Mouse (Mus musculus) left cerebral cortex, postnatal 4 days (tissue): ENCODE measurements around the gene Mt4. TPM values are rescaled to one million over a fixed set of nuclear protein-coding genes. Genes with fewer than 3 reads are reported as not detected.
"Not testable (repeated sequence)": the region's sequence is repeated elsewhere in the genome, so short reads cannot be mapped to it uniquely, and the experiment has no call there.

Source experiments
- DNase-seq: peaks from one replicate; pipeline ENCODE4 v3.0.0-alpha.2; 2022
- intact Hi-C: fragments of 180-260 bp; cut with DNase I; formaldehyde crosslinking; loops from one replicate; pipeline ENCODE4 v1.15.1; 2025
- total RNA-seq, 2 experiments: library from RNA; stranded (reverse); gene quantifications; 2 replicates each; pipeline ENCODE4 v1.2.3; 2021

The Mt4 gene
- total RNA-seq, 2 experiments from 2014 or later: not detected

DNA sequence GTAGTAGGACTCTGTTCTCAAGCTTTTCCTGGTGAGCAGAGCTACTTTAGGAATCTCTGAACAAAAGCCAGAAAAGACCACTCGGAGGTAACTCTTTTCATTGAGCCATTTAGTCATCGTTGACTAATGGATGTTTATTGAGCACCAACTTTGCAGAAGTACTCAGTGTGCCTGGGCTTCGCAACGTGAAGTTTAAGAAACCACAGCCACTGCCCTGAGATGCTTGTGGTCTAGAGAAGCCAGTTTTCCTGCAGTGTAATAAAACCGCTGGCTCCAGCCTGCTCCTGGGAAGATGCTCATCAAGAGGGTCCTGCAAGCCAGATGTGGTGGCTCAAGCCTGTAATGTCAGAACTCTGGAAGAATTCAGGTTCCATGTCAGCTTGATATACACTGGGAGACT, 4.9 kb upstream of the Mt4 start:
- intact Hi-C loops: no loop called here
- no peak for DNase-seq

DNA sequence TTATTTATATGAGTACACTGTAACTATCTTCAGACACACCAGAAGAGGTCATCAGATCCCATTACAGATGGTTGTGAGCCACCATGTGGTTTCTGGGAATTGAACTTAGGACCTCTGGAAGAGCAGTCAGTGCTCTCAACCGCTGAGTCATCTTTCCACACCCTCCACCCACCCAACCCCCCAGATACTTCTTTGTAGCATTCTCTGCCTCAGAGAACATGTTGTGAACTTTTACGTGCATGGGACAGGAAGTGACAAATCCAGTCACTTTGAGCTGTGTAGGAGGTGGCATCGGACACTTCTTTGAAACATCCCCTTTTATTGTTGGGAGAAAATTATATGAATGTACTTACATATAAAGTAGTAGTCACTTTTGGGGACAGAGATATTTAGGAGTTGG, 2.4 kb upstream of the Mt4 start:
- intact Hi-C loops, DNase-seq: not testable (repeated sequence)

DNA sequence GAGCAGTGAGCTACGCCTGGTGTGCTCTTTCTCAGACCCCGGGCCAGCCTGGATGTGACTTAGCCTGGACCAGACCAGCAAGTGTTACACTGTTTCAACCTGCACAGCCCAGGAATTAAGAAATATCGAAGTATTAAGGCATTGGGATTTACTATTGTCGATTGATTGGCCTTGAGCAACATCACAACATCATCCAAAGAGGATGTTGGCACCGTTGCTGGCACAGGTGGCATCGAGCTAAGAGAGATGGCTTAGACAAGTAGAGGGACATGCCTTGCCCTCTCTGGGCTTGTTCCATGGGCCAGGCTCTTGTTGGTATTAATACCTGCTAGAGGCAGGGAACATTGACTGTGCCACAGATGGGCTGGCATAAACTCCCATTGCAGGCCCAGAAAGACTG, 1.4 kb upstream of the Mt4 start:
- intact Hi-C loops: no loop called here
- DNase-seq: no peak

DNA sequence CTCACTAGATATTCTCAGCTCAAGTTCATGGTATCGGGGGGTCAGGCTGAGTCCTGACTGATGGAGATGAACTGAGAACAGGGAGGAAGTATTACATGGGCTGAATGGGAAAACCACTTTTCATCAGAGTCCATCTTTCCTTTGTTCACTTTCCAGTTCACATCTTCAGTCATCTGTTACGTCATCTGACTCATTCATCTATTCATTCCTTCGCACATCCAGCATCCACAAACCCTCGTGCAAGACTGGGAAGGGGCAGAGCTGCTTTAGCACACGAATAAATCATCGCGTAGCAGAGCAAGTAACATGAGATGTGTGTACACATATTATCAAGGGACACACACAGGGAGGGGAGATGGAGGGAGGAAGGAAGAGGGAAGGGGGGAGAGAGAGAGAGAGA, 805 bp upstream of the Mt4 start:
- intact Hi-C loops: no loop called here

DNA sequence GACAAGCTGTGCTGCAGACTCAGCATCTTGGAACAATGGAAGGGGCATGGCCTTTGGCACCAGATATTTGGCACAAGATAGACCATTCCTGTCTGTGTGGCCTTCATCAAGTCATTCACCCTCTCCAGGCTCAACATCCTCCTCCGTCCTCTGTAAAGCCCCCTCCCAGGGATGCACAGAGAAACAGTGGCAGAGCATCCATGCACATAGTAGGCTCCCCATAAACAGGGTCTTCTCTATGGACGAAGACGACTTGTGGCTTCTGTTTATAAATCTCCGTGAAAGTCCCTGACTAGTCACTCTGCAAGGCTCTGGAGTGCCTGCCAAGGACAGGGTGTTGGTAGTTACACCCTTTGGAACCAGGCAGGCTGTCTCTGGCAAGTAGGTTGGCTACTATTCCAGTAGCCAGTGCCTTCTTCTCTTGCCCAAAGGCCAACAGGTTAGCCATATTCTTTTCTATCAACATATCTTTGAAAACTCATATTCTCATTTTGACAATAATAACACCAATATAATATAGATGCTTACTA, 3.3 kb downstream of the Mt4 start:
- no peak for DNase-seq
- intact Hi-C loops: no loop called here

More for the DNA sequence above, 805 bp upstream of the Mt4 start:
- DNase-seq: no peak

DNA sequence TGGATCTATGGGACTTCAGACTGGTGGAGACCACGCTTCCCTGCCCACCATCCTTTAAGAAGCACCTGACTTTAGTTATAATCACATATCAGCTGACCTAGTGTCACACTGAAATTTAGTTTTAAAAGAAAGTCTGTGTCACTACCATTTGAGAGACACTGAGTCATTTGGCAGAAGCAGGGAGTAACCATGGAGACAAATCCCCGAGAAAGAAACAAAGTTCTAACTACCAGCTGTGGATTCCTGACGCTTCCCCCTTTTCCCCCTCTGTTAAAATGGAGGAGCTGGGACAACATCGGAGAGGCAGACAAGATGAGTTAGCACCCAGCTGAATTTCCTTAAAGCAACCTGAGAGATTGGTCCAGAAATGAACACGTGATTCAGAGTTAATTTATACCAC, 11.2 kb downstream of the Mt4 start:
- DNase-seq: no peak
- intact Hi-C loops: no loop called here

DNA sequence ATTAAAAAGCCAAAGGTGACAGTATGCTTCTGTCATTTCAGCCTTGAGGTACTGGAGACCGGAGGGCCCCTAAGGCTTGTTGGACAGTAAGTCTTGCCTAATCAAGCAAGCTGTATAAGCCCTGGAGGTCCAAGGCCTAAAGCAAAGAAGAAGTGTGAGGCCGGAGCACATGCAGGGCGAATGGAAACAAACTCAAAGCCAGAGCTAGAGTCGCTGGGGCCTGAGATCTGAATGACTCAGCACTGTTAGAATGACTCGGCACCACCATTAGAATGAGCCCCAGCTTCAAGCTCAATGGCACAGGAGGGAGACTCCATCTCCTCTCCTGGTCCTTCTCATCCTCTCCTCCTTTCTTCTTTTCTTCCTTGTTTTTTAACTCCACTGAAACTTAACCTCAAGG, 13.9 kb downstream of the Mt4 start:
- DNase-seq: no peak
- intact Hi-C loops: loop anchor here (1.0 kb wide), 1 partner anchor 47 kb away; no protein-coding TSS in a partner anchor

DNA sequence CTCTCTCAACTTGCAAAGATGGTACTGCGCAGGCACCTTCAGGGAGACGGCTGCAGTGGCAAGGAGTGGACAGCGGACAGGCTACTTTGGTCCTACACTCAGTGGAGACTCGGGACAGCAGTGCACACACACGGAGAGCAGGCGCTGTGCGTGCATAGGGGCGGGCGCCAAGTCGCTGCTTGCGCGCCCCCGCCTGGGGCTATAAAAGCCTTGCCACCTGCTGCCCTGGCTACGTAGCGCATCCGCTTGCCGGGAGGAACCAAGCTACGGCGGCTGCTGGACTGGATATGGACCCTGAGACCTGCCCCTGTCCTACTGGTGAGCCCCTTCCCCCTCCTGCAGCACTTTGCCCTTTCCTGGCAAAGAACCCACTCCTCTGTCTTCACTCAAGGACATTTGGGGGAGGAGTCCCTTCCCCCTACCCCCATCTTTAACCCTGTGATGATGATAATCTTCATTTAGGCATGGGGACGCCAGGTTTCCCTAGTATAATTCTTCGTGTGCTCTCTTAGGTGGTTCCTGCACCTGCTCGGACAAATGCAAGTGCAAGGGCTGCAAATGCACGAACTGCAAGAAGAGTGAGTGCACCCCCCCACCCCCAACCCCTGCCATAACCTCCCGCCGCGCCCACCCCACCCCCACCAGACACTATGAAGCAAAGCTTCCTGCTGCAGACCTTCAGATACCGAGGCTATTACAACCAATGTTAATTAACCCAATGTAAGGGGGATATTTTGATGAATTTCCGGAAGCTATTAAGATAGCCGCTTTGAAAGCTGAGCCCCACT, 15.7 kb downstream of the Mt4 start, which contains the start of gene Mt3:
Gene Mt3 (plus strand): TSS at position 95 of the 788 bp plus-strand sequence.
- intact Hi-C loops: no loop called here
- DNase-seq: peak; percentile 82

DNA sequence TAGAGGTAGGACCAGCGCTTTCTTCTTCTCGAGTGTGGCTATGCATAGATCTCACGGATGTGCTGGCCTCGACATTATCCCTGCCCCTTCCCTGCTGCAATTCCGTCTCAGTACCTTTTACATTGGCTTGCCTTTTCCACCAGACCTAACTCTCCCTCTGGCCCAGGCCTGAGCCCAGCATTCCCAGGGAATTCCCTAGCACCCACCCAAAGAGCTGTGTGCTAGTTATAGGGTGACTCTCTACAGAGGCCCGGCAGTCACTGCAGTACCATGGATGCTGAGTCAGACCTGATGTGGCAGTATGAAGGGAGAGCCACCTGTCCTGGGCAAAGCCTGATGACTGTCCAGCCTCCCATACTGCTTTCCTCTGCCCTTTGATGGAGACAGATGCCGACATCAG, 16.5 kb downstream of the Mt4 start:
- DNase-seq: no peak
- intact Hi-C loops: no loop called here

DNA sequence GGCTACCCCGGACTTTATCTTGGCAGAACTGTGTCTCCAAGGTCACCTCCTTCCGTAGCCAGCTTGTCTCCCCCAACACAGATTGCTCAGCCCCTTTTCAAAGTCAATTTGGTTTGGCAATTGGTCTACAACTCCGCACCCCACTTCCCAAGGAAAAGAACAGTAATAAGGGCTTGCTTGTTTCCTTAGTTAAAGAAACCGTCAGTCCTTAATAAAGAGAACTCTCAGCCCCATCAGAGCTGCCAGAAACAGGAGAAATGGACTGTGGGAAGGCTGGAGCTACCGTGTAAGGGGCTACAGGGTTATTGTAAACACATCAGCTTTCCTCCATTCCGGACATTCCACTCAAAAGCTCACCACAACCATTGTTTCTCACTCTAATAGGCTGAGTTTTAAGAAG, 17.5 kb downstream of the Mt4 start:
- DNase-seq: peak; percentile 10
- intact Hi-C loops: no loop called here

DNA sequence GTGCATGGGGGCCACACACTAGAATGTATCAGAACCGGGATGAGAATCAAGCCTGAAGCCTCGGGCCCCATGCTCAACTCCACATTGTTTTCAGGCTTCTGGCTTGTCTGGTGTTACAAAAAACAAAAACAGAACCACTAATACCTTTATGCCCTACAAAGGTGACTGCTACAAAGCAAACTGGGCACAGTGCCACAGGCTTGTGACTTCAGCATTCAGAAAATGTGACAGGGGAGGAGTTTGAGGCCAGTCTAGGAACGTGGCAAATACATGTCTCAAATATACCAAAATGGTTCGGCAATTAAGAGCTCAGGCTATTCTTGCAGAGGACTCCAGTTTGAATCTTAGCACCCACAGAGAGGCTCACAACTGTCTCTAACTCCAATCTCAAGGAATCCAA, 19.1 kb downstream of the Mt4 start:
- intact Hi-C loops: no loop called here
- no peak for DNase-seq

DNA sequence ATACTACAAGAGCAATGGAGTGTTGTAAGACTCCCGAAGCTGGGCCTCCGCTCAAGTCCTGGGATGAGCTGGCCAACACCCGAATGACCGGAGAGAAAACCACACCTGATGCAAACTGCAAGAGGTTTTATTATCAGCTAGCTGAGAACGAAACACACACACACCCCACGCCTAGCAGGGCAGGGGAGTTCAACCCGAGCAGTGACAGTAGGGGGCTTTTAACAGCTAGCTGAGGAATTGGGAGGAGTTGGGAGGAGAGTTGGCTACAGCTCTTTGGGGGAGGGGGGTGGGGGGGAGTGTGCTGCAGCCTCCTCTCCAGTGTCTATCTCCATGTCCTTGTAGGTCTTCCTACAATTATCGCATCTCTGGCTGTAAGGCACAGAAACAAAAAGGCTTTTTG, 28.8 kb downstream of the Mt4 start:
- intact Hi-C loops, DNase-seq: not testable (repeated sequence)

DNA sequence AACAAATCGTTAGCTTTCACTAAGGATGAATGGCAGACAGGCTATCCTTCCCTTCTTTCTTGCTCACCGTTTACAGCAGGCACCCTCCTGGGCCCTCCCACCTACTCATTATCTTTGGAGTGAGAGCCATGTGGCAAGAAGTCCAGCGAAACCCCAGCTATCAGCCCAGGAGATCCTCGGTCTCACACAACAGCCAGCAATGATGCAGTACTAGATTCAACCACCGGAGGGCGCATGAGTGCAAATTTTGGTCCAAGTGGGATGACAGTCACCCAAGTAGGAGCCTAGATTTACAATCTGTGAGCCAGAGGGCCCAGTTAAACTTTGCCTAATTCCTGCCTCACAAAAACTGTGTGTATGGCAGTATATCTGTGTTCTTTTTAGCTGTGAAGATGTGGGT, 30.2 kb downstream of the Mt4 start:
- peak; percentile 89 for DNase-seq
- intact Hi-C loops: no loop called here

DNA sequence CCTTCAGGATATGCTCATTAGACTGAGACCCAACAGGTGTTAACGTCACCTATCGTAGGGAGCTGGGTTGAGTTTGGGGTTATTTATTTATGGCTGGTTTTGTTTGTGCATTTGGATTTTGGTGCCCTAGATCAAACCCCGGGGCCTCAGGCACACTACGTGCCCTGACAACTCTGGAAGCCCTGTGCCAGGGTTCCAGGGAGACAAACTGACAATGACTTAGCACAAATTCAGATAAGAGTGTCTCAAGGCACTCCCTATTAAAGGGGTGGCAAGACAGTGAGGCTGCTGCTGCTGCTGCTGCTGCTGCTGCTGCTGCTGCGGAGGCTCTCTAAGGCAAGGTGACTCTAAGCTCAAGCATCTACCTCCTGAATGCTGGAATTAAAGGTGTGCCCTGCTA, 32.5 kb downstream of the Mt4 start:
- intact Hi-C loops: no loop called here
- no peak for DNase-seq

DNA sequence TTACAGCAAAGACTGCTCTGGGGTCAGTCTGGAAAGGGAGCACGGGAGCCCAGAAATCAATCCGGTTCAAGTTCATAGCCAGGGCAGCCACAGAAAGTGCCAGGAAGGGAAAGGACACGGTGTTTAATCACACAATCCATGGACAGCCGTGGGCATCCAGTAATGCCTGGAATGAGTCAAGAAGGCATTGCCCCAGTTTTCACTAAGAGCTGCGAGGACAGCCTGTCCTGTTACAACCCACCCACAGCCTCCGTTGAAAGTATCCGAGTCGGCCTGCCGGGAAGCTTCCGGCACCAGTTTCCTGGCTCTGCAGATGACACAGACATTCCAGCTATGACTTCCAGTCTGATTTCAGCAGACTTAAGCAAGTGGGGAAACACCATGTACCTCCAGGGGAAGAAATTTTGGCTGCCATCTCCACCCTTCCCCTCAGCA, 34.3 kb downstream of the Mt4 start:
- no peak for DNase-seq
- intact Hi-C loops: no loop called here

DNA sequence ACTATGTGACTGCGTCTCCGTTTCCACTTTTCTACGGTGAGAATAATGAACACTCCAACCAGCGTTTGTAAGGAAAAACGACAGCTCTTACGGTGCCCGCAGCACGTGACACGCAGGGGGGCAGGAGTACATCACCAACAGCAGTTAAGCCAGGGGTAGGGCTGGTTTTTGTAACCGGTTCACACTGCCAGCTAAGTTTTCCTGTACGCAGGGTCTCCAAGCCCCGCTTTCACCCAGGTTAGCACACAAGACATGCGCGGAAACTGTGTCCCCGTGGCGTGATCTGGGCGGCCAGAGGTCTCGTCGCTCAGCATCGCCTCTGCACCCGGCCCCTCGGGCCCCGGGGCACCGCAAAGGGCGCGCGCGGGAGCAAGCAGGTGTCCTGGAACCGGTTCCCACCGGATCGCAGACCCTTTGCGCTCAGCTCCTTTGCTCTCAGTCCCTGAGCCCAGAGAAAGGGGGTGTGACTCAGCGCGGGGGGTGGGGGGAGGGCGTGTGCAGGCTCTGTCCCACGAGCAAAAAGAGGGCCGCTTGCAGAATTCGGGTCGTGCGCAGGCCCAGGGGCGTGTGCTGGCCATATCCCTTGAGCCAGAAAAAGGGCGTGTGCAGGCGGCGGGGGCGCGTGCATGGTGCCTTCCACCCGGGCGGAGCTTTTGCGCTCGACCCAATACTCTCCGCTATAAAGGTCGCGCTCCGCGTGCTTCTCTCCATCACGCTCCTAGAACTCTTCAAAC, 35.2 kb downstream of the Mt4 start, which contains the start of gene Mt2:
Gene Mt2 (plus strand): TSS at position 590 of the 734 bp plus-strand sequence.
- intact Hi-C loops: no loop called here

DNA sequence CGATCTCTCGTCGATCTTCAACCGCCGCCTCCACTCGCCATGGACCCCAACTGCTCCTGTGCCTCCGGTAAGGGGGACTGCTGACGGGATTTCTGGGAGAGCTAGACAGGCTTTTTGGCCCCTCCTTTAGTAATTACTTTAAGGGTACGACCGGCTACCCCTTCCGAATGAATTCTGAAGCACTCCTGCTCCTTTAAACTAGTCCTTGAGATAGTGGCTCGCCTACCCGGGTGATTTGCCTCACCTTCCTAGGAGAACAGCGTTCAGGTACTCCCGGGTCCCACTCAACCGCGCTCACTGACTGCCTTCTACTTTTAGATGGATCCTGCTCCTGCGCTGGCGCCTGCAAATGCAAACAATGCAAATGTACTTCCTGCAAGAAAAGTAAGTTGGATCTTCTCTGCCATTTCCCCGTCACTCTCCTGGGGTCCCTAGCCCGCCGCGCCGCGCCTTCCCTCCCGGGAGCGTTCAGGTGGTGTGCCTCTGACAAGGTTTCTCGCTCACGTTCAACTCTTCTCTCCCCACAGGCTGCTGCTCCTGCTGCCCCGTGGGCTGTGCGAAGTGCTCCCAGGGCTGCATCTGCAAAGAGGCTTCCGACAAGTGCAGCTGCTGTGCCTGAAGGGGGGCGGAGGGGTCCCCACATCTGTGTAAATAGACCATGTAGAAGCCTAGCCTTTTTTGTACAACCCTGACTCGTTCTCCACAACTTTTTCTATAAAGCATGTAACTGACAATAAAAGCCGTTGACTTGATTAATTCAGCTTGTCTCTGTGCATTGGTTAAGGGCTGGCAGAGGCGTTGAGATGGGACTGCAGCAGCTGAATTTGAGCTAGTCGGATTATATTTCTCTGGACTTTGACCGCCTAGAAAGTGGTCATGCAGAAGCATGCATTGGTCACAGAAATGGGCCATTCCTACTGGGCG, 36.1 kb downstream of the Mt4 start:
- DNase-seq: peak; percentile 5
- intact Hi-C loops: no loop called here

More for the DNA sequence above, 35.2 kb downstream of the Mt4 start, which contains the start of gene Mt2:
- DNase-seq: peak; percentile 84

DNA sequence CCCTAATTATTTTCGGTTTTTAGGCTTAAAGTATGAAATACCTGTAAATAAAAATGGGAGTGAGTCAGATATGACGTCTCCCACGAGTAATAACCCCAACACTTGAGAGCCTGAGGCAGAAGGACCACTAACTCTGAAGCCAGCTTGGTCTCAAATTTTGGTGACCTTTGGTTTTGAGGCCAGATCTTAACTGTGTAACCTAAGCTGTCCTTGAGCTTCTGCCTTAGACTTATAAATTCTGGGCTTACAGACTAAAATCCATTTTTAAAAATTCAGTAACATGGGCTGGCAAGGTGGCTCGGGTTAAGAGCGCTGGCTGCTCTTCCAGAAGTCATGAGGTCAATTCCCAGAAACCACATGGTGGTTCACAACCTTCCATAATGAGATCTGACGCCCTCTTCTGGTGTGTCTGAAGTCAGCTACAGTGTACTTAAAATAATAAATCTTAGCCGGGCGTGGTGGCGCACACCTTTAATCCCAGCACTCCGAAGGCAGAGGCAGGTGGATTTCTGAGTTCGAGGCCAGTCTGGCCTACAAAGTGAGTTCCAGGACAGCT, 36.9 kb downstream of the Mt4 start:
- DNase-seq: no peak
- intact Hi-C loops: no loop called here

DNA sequence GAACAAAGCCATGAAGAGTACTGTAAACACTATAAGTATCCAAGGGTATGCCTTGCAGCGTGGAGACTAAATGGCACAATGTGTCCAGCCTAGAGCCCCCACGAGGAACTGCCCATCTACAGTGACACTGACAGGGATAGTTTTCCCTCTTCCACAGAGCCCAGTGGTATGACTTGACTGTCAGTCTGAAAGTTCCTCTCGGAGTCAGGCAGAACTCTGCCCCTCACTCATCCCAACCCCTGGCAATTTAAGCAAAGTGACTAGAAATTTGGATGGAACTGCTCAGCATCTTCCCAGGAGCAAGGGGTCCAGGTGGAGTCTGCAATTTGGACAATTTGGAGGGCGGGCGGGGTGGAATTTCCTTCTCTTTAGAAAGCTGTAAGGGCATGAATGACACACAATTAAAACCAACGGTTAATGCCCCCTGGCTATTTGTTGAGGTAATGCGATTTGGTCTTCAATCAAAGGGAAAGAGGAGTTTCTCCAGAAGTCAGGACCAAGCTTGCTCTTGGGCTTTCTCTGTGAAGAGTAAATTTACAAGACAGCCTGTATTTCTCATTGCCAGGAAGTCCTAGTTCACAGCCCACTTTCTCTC, 37.7 kb downstream of the Mt4 start:
- intact Hi-C loops: no loop called here
- DNase-seq: no peak
